Mouse (Mus musculus) olfactory bulb, adult 2 months (tissue): Measurements from ENCODE around the gene Osbp2. TPM values are rescaled to one million over a fixed set of nuclear protein-coding genes. Genes with fewer than 3 reads are reported as not detected.

ENCODE experiments used
- H3K27ac ChIP-seq: fragments of 200-500 bp; 2 replicates; pipeline ENCODE4 v1.5.1; 2012; ENCODE audit warnings: low read depth, low read length; ENCODE audit not compliant: insufficient read depth
- H3K4me1 ChIP-seq: fragments of 200-500 bp; 2 replicates; pipeline ENCODE4 v1.6.1; 2012; ENCODE audit warnings: low read length; ENCODE audit not compliant: control insufficient read depth, insufficient read depth
- H3K4me3 ChIP-seq: fragments of 200-500 bp; 2 replicates; pipeline ENCODE4 v1.5.1; 2012; ENCODE audit warnings: mild to moderate bottlenecking, low read depth, low read length, moderate library complexity; ENCODE audit not compliant: insufficient read depth
- CTCF ChIP-seq: fragments of 200-500 bp; IDR thresholded peaks from 2 replicates; pipeline ENCODE4 v1.5.1; 2012; ENCODE audit warnings: low read depth, mild to moderate bottlenecking, low read length, moderate library complexity; ENCODE audit not compliant: insufficient read depth
- POLR2A ChIP-seq: fragments of 200-500 bp; IDR thresholded peaks from 2 replicates; pipeline ENCODE4 v1.6.1; 2012; ENCODE audit warnings: mild to moderate bottlenecking, low read depth, low read length, moderate library complexity; ENCODE audit not compliant: insufficient read depth
- WGBS: fragments of 180-500 bp; shearing (Covaris S2); methylation state at CpG from one replicate; pipeline ENCODE4 v1.1.7; 2018; 5-methylcytosine and 5-hydroxymethylcytosine counted together
- polyA plus RNA-seq: library from polyadenylated mRNA; stranded (reverse); fragments of >200 nt; gene quantifications from 2 replicates; pipeline ENCODE4 v1.2.4, GENCODE M21; 2012; ENCODE audit warnings: low replicate concordance; ENCODE audit not compliant: missing spikeins, insufficient read depth, insufficient read length

Gene Osbp2
- polyA plus RNA-seq, 1 experiment, result not detected

DNA sequence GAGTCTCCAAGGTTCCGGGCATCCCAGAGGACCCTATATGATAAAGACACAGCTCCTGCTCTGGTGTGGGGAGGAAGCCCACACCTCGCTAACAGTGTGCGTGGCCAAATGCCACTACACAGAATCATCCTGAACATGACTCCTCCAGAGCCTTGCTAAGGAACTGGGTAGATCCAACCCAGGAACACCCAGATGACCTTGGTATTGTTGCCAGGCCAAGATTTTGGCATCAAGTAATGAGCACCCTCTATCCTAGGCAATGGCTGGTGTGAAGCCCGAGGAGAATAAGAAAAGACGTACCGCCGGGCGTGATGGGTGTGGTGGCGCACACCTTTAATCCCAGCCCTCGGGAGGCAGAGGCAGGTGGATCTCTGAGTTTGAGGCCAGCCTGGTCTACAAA, 10.7 kb downstream of the Osbp2 start:
- H3K4me3 ChIP-seq, result no peak overlapping the region
- TF ChIP-seq POLR2A (no peak), CTCF (no peak)
- H3K4me1 ChIP-seq, result peaks cover 43% of the 10 kb centered on the region
- 93% methylated on average over 10 of the region's 10 CpGs for WGBS
- no peak overlapping the region for H3K27ac ChIP-seq

DNA sequence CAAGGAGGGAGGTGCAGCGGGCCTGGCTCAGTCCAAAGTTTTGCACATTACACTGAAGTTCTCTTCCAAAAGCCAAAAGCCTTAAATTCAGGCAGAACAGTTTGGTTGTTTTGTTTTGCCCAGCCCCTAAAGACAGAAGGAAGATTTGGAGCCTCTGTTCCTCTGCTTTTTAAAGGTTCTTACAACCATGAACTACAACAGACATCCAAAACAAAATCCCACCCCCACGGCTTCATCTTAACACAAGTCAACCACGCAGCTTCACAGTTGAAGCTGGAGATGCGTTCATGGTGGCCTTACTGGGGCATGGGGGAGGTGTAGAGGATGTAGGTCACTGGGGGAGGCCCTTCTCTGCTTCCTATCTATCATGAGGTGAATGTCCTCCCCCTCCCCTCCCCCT, 11.8 kb downstream of the Osbp2 start:
- Histone ChIP-seq H3K4me3 (no peak overlapping the region), H3K27ac (peak overlapping the region; percentile 49), H3K4me1 (peaks cover 49% of the 10 kb centered on the region)
- WGBS, result 52% methylated on average over 4 of the region's 4 CpGs
- TF ChIP-seq CTCF (no peak), POLR2A (no peak)

DNA sequence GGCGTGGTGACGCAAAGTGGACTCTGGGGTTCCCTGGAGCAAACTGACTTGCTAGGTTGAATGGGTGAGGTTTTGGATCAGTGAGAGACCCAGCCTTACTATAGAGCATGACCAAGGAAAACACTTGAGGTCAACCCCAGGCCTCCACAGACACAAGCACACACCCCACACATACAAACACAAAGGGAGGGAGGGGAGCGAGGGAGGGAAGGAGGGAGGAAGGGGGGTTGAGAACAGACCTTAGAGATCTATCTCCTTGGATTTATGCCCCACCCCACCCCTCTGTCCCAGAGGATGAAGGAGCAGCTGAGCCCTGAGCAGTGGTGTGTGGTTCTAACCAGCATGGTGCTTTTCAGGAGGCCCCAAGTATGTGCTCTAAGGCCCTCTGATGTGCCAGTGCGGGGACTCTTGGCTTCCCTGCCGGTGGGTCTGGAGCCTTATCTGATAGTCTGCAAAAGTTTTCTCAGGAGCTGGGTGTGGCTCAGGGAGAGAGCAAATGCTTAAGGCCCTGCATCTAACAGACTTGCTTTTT, 12.9 kb downstream of the Osbp2 start:
- TF ChIP-seq CTCF, result no peak
- no peak for TF ChIP-seq POLR2A
- Histone ChIP-seq H3K4me3 (no peak overlapping the region), H3K4me1 (peaks cover 52% of the 10 kb centered on the region), H3K27ac (peak overlapping the region; percentile 13; the same call in 1 of the 2 replicates)
- WGBS, result 79% methylated on average over 5 of the region's 5 CpGs

DNA sequence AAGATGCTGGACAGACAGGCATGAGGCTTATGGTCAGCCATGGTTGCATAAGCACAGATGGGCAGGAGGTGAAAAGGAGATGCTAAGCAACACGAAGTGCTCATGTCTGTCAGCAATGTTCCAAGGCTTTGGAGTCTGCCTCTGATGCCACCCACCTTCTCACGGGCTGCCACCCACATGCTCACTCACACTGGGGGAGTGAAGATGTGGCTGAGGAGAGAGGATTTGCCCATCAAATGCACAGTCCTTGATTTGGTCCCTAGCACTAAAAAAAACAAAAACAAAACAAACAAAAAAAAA, 13.4 kb downstream of the Osbp2 start:
- H3K27ac ChIP-seq, result peak overlapping the region; percentile 47

DNA sequence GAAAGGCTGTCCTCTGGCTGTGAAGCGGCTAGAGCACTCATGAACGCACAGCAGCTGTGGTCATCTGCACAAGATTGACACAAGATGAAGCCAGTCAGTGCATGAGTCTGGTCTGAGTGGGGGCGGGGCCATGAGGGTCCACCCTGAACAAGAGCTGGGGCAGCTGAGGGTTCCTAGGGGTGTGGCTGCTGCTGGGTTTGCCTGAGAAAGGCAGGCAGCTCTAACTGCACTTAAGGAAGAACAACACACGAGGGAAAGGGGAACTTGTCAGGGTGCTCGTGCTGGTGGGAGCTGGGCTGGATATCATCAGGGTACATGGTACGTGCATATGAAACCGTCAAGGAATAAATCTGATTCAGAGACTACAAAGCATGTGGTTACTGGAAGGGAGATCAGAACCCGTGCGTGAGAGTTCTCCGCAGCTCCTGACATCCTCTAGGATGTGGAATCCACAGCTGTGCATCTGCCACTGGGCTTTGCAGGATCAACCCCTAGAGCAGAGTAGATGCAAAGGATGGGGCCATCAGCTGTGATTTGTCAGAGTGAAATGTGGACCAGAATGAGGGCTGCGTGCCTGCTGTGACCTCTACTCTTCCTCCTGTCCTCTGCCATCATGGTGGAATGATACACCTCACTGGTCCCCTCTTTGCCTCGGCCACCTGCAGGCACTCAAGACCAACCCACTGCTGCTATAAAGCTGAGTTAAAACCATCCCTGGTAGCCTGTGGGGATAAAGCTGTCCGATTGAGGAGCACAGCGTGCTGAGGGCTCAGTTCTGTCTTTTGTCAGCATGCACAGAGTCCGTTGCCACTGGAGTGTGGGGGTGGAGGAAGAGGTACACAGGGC, 14.0 kb downstream of the Osbp2 start:
- peak overlapping the region; percentile 47 for H3K27ac ChIP-seq
- TF ChIP-seq CTCF, result no peak
- TF ChIP-seq POLR2A, result no peak
- WGBS, result 67% methylated on average over 15 of the region's 15 CpGs

More for the DNA sequence above, 13.4 kb downstream of the Osbp2 start:
- 20% methylated on average over 2 of the region's 2 CpGs for WGBS
- H3K4me1 ChIP-seq, result peaks cover 50% of the 10 kb centered on the region
- TF ChIP-seq CTCF, result no peak
- TF ChIP-seq POLR2A, result no peak
- no peak overlapping the region for H3K4me3 ChIP-seq

DNA sequence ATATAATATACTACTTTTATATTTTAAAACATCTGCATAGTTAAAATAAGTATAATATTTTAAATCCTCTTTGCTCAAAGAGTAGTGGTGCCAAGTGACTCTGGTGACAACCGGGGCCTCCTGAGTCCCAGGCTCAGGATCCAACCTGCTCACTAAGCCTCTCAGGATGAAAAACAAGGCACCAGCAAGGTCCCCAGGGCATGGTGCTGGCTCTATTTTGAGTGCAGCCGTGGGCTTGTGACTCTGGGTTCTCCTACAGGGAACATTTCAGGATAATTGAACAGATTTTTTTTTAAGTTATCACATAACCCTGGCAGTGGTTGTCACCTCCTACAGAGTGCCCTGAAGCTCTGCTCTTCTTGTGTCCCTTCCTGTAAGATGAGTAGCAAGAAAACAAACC, 17.4 kb downstream of the Osbp2 start:
- WGBS, result 55% methylated on average over 2 of the region's 2 CpGs
- no peak overlapping the region for H3K27ac ChIP-seq

More for the DNA sequence above, 14.0 kb downstream of the Osbp2 start:
- H3K4me1 ChIP-seq, result peaks cover 50% of the 10 kb centered on the region
- no peak overlapping the region for H3K4me3 ChIP-seq

DNA sequence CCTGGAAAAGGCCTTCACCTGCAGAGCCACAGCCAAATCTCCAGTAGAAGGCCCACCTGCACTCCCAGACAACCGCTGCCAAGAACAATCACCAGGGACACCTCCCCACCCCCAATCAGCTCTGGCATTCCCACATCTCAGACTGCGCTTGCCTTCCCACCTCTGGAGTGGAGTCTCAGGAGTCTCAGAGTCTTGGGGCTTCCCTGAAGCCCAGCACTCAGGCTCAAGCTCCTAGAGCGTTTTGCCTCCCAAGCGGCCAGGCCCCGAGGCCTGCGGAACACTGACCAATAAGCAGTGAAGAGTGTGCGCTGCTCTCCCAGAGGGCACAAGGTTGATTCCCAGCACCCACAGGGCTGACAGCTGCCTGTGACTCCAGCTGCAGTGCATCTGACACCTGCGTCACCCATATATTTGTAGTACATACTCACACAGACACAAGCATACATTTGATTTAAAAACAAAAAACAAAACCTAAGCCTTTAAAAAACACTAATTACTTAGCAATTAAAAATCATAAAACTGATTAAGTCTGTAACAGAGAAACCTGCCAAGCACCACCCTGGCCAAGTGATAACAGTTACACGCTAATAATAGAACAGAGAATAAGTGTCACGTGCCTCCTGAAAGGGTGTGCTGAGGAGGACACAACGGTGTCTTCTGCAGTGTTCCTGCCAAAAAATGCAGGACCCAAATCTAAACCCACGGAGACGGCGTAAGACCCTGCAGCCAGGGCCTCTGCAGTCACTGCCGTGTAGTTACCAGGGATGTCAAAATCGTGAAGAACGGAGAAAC, 19.6 kb downstream of the Osbp2 start:
- WGBS, result 77% methylated on average over 17 of the region's 17 CpGs
- Histone ChIP-seq H3K4me1 (peaks cover 27% of the 10 kb centered on the region), H3K27ac (no peak overlapping the region), H3K4me3 (no peak overlapping the region)
- TF ChIP-seq POLR2A (no peak), CTCF (no peak)

More for the DNA sequence above, 17.4 kb downstream of the Osbp2 start:
- no peak overlapping the region for H3K4me3 ChIP-seq
- TF ChIP-seq CTCF (no peak), POLR2A (no peak)
- H3K4me1 ChIP-seq, result peaks cover 46% of the 10 kb centered on the region

DNA sequence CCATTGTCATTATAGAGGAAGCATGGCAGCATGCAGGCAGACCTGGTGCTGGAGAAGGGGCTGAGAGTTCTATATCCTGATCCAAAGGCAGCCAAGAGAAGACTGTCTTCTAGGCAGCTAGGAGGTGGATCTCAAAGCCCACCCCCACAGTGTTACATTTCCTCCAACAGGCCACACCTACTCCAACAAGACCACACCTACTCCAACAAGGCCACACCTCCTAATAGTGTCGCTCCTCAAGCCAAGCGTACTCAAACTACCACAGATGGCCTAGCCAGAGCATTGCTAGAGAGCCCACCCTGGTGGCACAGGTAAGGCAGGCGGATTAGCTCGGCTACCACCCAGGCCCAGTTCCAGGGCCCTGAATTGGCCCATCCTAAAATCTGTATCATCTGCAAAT, 28.4 kb downstream of the Osbp2 start:
- TF ChIP-seq POLR2A (no peak), CTCF (no peak)
- H3K4me3 ChIP-seq, result no peak overlapping the region
- H3K4me1 ChIP-seq, result peaks cover 18% of the 10 kb centered on the region
- no peak overlapping the region for H3K27ac ChIP-seq
- 92% methylated on average over 4 of the region's 4 CpGs for WGBS

DNA sequence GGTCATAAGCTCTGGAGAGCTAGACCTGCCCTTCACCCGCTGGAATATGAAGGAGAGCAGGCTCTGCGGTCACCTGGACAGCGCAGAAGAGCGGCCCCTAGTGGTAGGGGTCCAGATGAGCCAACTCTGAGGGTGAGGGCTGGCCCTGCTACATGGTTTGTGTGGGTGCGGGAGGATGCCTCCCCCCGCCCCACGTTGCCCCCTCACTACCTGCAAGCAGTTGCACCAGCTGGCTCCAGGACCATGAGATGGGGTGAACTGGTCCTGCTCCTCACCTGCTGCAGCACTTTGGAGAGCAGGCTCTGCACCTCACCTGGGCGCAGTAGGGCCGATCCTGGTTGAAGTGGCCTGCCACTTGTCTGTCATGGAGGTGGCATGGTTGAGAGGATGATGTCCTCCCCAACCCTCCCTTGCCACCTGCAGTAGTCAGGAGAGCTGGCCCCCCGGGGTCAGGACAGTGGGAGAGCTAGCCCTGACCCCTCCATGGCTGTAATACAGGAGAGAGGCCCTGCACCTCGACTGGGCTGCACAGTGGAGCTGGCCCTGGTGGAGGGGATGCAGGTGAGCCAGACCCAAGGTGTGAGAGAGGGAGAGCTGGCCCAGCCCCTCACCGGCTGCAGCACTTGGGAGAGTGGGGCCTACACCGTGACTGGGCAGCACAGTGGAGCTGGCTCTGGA, 29.1 kb downstream of the Osbp2 start:
- 57% methylated on average over 13 of the region's 13 CpGs for WGBS
- Histone ChIP-seq H3K4me3 (no peak overlapping the region), H3K27ac (no peak overlapping the region), H3K4me1 (peaks cover 18% of the 10 kb centered on the region)
- TF ChIP-seq CTCF, result peak; percentile 47; the same call in 1 of the 2 replicates
- no peak for TF ChIP-seq POLR2A
